22 mouse cellular contexts compared by ENCODE assay signal in the genomic region with DNA sequence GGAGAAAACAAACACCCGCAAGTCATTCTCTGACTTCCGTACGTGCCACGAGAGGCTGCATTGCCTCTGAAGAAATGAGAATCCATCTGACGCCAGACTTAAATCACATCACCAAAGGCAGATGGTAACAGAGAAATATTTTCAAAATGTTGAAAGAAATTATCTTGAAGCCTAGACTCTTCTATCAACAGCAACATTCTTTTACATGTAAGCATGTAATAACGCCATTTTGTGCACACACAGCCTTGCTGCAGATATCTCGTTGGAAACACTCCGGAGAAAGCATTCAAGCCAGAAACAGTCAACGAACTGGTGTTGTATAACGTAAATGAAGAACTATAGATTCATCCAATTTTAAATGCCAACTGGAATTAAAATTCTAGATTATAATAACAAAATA.
DNase-seq lines count a peak whose midpoint lies in the region; ATAC-seq and TF ChIP-seq lines count a peak whose summit lies in the region.
"Had no signal": no experiment of that assay in that cellular context is flagged by ENCODE, and none has a peak within 500 bp of the region (broad histone marks: within the 10 kb centered on the region; RNA-seq: fewer than 3 reads in every experiment).

No protein-coding gene starts in this region.

- DNase-seq in forebrain, embryonic 14.5 days (ENCODE audit: low spot score) = peak; percentile 51
- DNase-seq in forebrain, embryonic 10.5 days (ENCODE audit: extremely low spot score, low spot score) = no peak
- peak; percentile 41 for DNase-seq in forebrain, postnatal 0 days
- no peak for DNase-seq in left cerebral cortex, adult 18-20 months (ENCODE audit: low spot score in 2 of 2)
- DNase-seq: adrenal gland, adult 8-10 months; adrenal gland, postnatal 14 days; adrenal gland, postnatal 36 days; B cell, adult 2 months; cerebellum, adult 11-12 months; cerebellum, adult 2 months; cerebellum, adult 9-10 months; cerebellum, postnatal 10 days; cerebellum, postnatal 25 days had no signal

- H3K27ac ChIP-seq in forebrain, embryonic 14.5 days (ENCODE audit: low read depth, low read length) = no peak overlapping the region
- no peak overlapping the region for H3K27ac ChIP-seq in forebrain, embryonic 10.5 days
- no peak overlapping the region for H3K27ac ChIP-seq in forebrain, postnatal 0 days (ENCODE audit: low read depth, low read length)
- no peak overlapping the region for H3K27ac ChIP-seq in forebrain, embryonic 15.5 days (replicated peaks)
- H3K27ac ChIP-seq: embryonic facial prominence, embryonic 10.5 days; embryonic facial prominence, embryonic 12.5 days; forebrain, embryonic 13.5 days had no signal

- H3K27me3 ChIP-seq in forebrain, embryonic 14.5 days (replicated peaks; ENCODE audit: control insufficient read depth, insufficient read depth, low read length) = no peaks in the 10 kb centered on the region
- H3K27me3 ChIP-seq in forebrain, embryonic 10.5 days (ENCODE audit: poor library complexity, severe bottlenecking) = no peaks in the 10 kb centered on the region
- no peaks in the 10 kb centered on the region for H3K27me3 ChIP-seq in forebrain, postnatal 0 days (ENCODE audit: insufficient read depth, low read length)
- no peaks in the 10 kb centered on the region for H3K27me3 ChIP-seq in forebrain, embryonic 15.5 days
- H3K27me3 ChIP-seq: CH12.LX; embryonic facial prominence, embryonic 12.5 days; forebrain, embryonic 13.5 days; Patski had no signal

- no peaks in the 10 kb centered on the region for H3K4me1 ChIP-seq in forebrain, embryonic 14.5 days (ENCODE audit: control insufficient read depth, insufficient read depth, low read length)
- peaks cover 2% of the 10 kb centered on the region for H3K4me1 ChIP-seq in forebrain, embryonic 10.5 days
- no peaks in the 10 kb centered on the region for H3K4me1 ChIP-seq in forebrain, postnatal 0 days (ENCODE audit: insufficient read depth)
- H3K4me1 ChIP-seq in forebrain, embryonic 15.5 days = no peaks in the 10 kb centered on the region
- H3K4me1 ChIP-seq: forebrain, embryonic 13.5 days had no signal

- no peak overlapping the region for H3K9ac ChIP-seq in forebrain, embryonic 14.5 days (ENCODE audit: low read length)
- no peak overlapping the region for H3K9ac ChIP-seq in forebrain, postnatal 0 days
- no peak overlapping the region for H3K9ac ChIP-seq in forebrain, embryonic 15.5 days (replicated peaks)
- H3K9ac ChIP-seq: embryonic facial prominence, embryonic 12.5 days; forebrain, embryonic 13.5 days had no signal

- TF ChIP-seq CTCF in forebrain, postnatal 0 days (IDR thresholded peaks at IDR 0.05; ENCODE audit: low read depth) = no peak

- no peak overlapping the region for H3K4me3 ChIP-seq in forebrain, embryonic 14.5 days (ENCODE audit: low read depth, low read length)
- H3K4me3 ChIP-seq in forebrain, embryonic 10.5 days = no peak overlapping the region
- no peak overlapping the region for H3K4me3 ChIP-seq in forebrain, postnatal 0 days (ENCODE audit: low read depth, low read length)
- no peak overlapping the region for H3K4me3 ChIP-seq in forebrain, embryonic 15.5 days
- H3K4me3 ChIP-seq: embryonic facial prominence, embryonic 10.5 days; embryonic facial prominence, embryonic 12.5 days; forebrain, embryonic 13.5 days had no signal

- H3K9me3 ChIP-seq in forebrain, embryonic 14.5 days (replicated peaks; ENCODE audit: control insufficient read depth, low read length) = no peaks in the 10 kb centered on the region
- H3K9me3 ChIP-seq in forebrain, embryonic 10.5 days = no peaks in the 10 kb centered on the region
- no peaks in the 10 kb centered on the region for H3K9me3 ChIP-seq in forebrain, postnatal 0 days (ENCODE audit: low read length)
- 0 out of 2 replicates have a peak, but pooled peaks cover 4% of the 10 kb centered on the region for H3K9me3 ChIP-seq in forebrain, embryonic 15.5 days
- H3K9me3 ChIP-seq: embryonic facial prominence, embryonic 10.5 days; embryonic facial prominence, embryonic 12.5 days; forebrain, embryonic 13.5 days had no signal

- WGBS in forebrain, embryonic 14.5 days = 87% methylated on average over 10 of the region's 10 CpGs
- 94% methylated on average over 10 of the region's 10 CpGs for WGBS in forebrain, embryonic 10.5 days
- WGBS in forebrain, postnatal 0 days = 64% methylated on average over 10 of the region's 10 CpGs
- 81% methylated on average over 10 of the region's 10 CpGs for WGBS in forebrain, embryonic 15.5 days

- H3K36me3 ChIP-seq in forebrain, embryonic 14.5 days (ENCODE audit: control insufficient read depth, insufficient read depth, low read length) = no peaks in the 10 kb centered on the region
- H3K36me3 ChIP-seq in forebrain, embryonic 10.5 days (replicated peaks) = no peaks in the 10 kb centered on the region
- no peaks in the 10 kb centered on the region for H3K36me3 ChIP-seq in forebrain, postnatal 0 days (ENCODE audit: insufficient read depth)
- no peaks in the 10 kb centered on the region for H3K36me3 ChIP-seq in forebrain, embryonic 15.5 days
- H3K36me3 ChIP-seq: embryonic facial prominence, embryonic 10.5 days; embryonic facial prominence, embryonic 12.5 days; G1E had no signal

- H3K4me2 ChIP-seq in forebrain, embryonic 14.5 days (ENCODE audit: low read length) = no peak overlapping the region
- no peak overlapping the region for H3K4me2 ChIP-seq in forebrain, postnatal 0 days (ENCODE audit: low read depth)
- no peak overlapping the region for H3K4me2 ChIP-seq in forebrain, embryonic 15.5 days (replicated peaks)
- H3K4me2 ChIP-seq: embryonic facial prominence, embryonic 12.5 days; forebrain, embryonic 13.5 days had no signal

- no peak for ATAC-seq in forebrain, embryonic 14.5 days
- ATAC-seq in forebrain, postnatal 0 days = no peak
- no peak for ATAC-seq in forebrain, embryonic 15.5 days (replicated peaks)
- ATAC-seq: activated CD4-positive, CD25-positive, alpha-beta regulatory T cell, adult 4 months; CD4-positive, CD25-positive, alpha-beta regulatory T cell, adult 4 months; forebrain, embryonic 13.5 days; Patski had no signal

Comparison
In these comparisons a context has a peak if more than half of its experiments do, and no peak if none do; other contexts are left out.
1. DNase-seq: peak in forebrain, embryonic 14.5 days (single experiment) and forebrain, postnatal 0 days (single experiment); none in forebrain, embryonic 10.5 days (single experiment) and left cerebral cortex, adult 18-20 months (0 of 2).